Mouse (Mus musculus) neural tube, embryonic 13.5 days (tissue): ENCODE data around the gene Wdr31. TPM values are rescaled to one million over a fixed set of nuclear protein-coding genes. Genes with fewer than 3 reads are reported as not detected.
A peak's percentile ranks its signal among the peaks of the same experiment; 100 is the strongest.

Source experiments
- ATAC-seq: fragments of 200-750 bp; cut with Nextera tagmentation; 2 replicates; pipeline ENCODE4 v1.8.0; 2017; ENCODE audit warnings: low read depth, mild to moderate bottlenecking, moderate TSS enrichment, moderate library complexity
- H3K27ac ChIP-seq: fragments of 300-500 bp; sonication (generic); replicated peaks from 2 replicates; pipeline ENCODE4 v1.5.1; 2015; ENCODE audit warnings: moderate library complexity, mild to moderate bottlenecking, inconsistent platforms
- H3K27me3 ChIP-seq: fragments of 300-500 bp; sonication (generic); 2 replicates; pipeline ENCODE4 v1.6.1; 2015; ENCODE audit warnings: mild to moderate bottlenecking, inconsistent platforms
- H3K36me3 ChIP-seq: fragments of 300-500 bp; sonication (generic); 2 replicates; pipeline ENCODE4 v1.6.1; 2015; ENCODE audit warnings: mild to moderate bottlenecking, inconsistent platforms
- H3K4me1 ChIP-seq: fragments of 300-500 bp; sonication (generic); replicated peaks from 2 replicates; pipeline ENCODE4 v1.6.1; 2015; ENCODE audit warnings: inconsistent platforms
- H3K4me2 ChIP-seq: fragments of 300-500 bp; sonication (generic); 2 replicates; pipeline ENCODE4 v1.6.1; 2015; ENCODE audit warnings: inconsistent platforms, mild to moderate bottlenecking, moderate library complexity
- H3K4me3 ChIP-seq: fragments of 300-500 bp; sonication (generic); 2 replicates; pipeline ENCODE4 v1.5.1; 2015; ENCODE audit warnings: mild to moderate bottlenecking, inconsistent platforms
- H3K9ac ChIP-seq: fragments of 300-500 bp; sonication (generic); 2 replicates; pipeline ENCODE4 v1.6.1; 2015; ENCODE audit warnings: moderate library complexity, mild to moderate bottlenecking, inconsistent platforms
- H3K9me3 ChIP-seq: fragments of 300-500 bp; sonication (generic); 2 replicates; pipeline ENCODE4 v1.6.1; 2016; ENCODE audit warnings: inconsistent platforms
- WGBS: fragments of 180-500 bp; shearing (Covaris S2); methylation state at CpG from one replicate; pipeline ENCODE4 v1.1.7; 2015; 5-methylcytosine and 5-hydroxymethylcytosine counted together
- polyA plus RNA-seq: library from polyadenylated mRNA; unstranded; fragments of >200 nt; fragmentation: Nextera tagmentation; extraction: Ambion mirVana; gene quantifications from 2 replicates; pipeline ENCODE4 v1.2.1, GENCODE M21; 2015

Wdr31 gene
- polyA plus RNA-seq, 1 experiment from 2014 or later = 6.8 TPM

- Histone ChIP-seq H3K27ac (no peak overlapping the region), H3K4me3 (no peak overlapping the region), H3K9ac (no peak overlapping the region), H3K9me3 (no peaks in the 10 kb centered on the region), H3K36me3 (no peaks in the 10 kb centered on the region), H3K4me1 (no peaks in the 10 kb centered on the region), H3K4me2 (no peak overlapping the region), H3K27me3 (no peaks in the 10 kb centered on the region)
- no peak for ATAC-seq
- 81% methylated on average over 7 of the region's 7 CpGs for WGBS
Observed at GRCm38 (mm10) chr4:62433939-62434870, 36.5 kb downstream of the Wdr31 start.

GRCm38 (mm10) chr4:62431522-62431921 is 39.2 kb downstream of the Wdr31 start:
- H3K27me3 ChIP-seq = no peaks in the 10 kb centered on the region
- no peaks in the 10 kb centered on the region for H3K36me3 ChIP-seq
- WGBS = 84% methylated on average over 4 of the region's 4 CpGs
- no peak for ATAC-seq
- H3K4me1 ChIP-seq = no peaks in the 10 kb centered on the region
- H3K4me3 ChIP-seq = no peak overlapping the region
- H3K27ac ChIP-seq = no peak overlapping the region
- no peak overlapping the region for H3K4me2 ChIP-seq
- no peak overlapping the region for H3K9ac ChIP-seq
- H3K9me3 ChIP-seq = no peaks in the 10 kb centered on the region

DNA sequence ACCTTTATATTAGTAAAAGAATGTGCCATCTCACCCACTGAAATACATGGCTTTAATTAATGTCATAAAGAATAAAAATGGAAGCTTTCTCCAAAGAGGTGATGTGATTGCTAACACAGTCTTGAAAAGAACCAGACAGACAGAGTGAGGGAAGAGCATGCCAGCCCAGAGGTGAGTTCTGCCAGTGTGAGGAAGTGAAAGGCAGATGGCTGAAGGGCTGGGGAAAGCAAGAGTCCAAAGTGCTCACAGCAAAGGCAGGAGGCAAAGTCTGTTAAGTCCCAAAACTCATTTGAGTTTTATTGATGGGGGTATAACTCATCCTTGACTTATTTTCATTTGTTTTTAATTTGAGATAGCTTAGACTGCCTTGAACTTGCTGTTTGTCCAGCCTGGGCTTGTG is 40.0 kb downstream of the Wdr31 start:
- Histone ChIP-seq H3K36me3 (peaks cover 7% of the 10 kb centered on the region), H3K27me3 (no peaks in the 10 kb centered on the region), H3K9me3 (no peaks in the 10 kb centered on the region), H3K27ac (no peak overlapping the region), H3K4me1 (no peaks in the 10 kb centered on the region), H3K4me2 (no peak overlapping the region), H3K4me3 (no peak overlapping the region), H3K9ac (no peak overlapping the region)
- ATAC-seq = no peak

DNA sequence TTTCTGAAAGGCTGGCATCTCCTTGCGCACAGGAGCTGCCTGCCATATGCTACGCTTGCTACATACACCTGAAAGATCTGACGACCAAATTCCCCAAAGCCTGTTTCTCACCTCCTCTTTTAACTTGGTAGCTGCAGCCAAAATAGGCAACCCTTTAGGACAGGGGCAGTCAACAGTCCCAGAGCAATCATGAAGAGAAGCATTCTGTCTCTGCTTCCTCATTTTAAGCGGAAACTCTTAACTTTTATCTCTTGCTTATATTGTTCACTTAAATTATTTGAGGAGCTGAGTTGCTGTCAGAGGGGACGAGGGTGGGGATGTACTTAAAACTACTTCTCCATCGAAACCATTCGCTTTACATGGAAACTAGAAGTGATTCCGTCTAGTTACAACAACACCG is 41.1 kb downstream of the Wdr31 start:
- H3K4me1 ChIP-seq = no peaks in the 10 kb centered on the region
- H3K9me3 ChIP-seq = no peaks in the 10 kb centered on the region
- peaks cover 17% of the 10 kb centered on the region for H3K36me3 ChIP-seq
- H3K27me3 ChIP-seq = no peaks in the 10 kb centered on the region
- H3K27ac ChIP-seq = no peak overlapping the region
- no peak for ATAC-seq
- no peak overlapping the region for H3K9ac ChIP-seq
- H3K4me2 ChIP-seq = no peak overlapping the region
- WGBS = 88% methylated on average over 9 of the region's 9 CpGs
- no peak overlapping the region for H3K4me3 ChIP-seq

DNA sequence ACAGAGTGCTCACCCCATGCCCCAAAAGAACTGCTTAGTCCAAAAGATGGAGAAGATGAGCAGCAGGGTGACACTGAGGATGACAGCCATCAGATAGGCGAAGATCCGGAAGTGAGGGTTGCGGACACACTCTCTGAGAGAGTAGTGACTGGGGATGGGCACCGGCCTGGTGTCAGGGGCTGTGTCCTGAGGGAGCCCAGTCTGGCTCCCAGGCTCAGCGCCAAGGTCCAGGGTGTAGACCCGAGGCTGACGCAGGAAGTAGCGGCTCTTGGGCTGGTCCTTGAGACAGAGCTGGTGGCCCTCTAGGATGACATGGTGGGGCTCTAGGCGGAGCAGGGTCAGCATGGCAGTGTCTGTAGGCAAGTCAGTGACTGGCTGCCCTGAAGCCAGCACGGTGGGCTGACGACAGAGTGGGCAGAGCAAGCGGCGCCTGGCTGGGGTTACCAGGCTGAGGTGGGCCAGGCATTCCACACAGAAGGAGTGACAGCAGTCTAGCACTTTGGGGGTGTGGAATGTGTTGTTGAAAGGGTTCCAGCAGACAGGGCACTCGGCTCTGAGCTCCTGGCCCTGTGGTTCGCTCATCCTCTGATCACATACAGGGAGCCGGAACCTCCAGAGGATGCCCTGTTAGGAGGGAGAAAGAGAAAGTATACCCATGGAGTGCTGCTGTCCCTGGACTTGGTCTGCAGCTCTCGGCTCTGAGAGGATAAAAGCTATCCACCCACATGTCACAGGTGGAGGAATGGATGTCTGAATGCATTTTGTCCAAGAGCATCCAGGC is 42.5 kb downstream of the Wdr31 start:
- ATAC-seq = no peak
- Histone ChIP-seq H3K4me1 (no peaks in the 10 kb centered on the region), H3K27me3 (no peaks in the 10 kb centered on the region), H3K27ac (no peak overlapping the region), H3K36me3 (peaks cover 29% of the 10 kb centered on the region), H3K4me3 (no peak overlapping the region), H3K9me3 (no peaks in the 10 kb centered on the region), H3K4me2 (no peak overlapping the region), H3K9ac (no peak overlapping the region)
- WGBS = 82% methylated on average over 17 of the region's 17 CpGs

GRCm38 (mm10) chr4:62425891-62426290 is 44.8 kb downstream of the Wdr31 start:
- peaks cover 52% of the 10 kb centered on the region for H3K36me3 ChIP-seq
- 92% methylated on average over 4 of the region's 4 CpGs for WGBS
- H3K4me1 ChIP-seq = no peaks in the 10 kb centered on the region
- no peaks in the 10 kb centered on the region for H3K9me3 ChIP-seq
- no peaks in the 10 kb centered on the region for H3K27me3 ChIP-seq
- ATAC-seq = no peak
- no peak overlapping the region for H3K27ac ChIP-seq
- H3K4me3 ChIP-seq = no peak overlapping the region
- no peak overlapping the region for H3K9ac ChIP-seq
- no peak overlapping the region for H3K4me2 ChIP-seq

GRCm38 (mm10) chr4:62419091-62419490 is 51.6 kb downstream of the Wdr31 start:
- no peak overlapping the region for H3K4me3 ChIP-seq
- ATAC-seq = no peak
- H3K36me3 ChIP-seq = peaks cover 100% of the 10 kb centered on the region
- H3K27ac ChIP-seq = no peak overlapping the region
- no peak overlapping the region for H3K4me2 ChIP-seq
- H3K4me1 ChIP-seq = no peaks in the 10 kb centered on the region
- 98% methylated on average over 6 of the region's 6 CpGs for WGBS
- no peaks in the 10 kb centered on the region for H3K9me3 ChIP-seq
- no peaks in the 10 kb centered on the region for H3K27me3 ChIP-seq
- H3K9ac ChIP-seq = no peak overlapping the region

DNA sequence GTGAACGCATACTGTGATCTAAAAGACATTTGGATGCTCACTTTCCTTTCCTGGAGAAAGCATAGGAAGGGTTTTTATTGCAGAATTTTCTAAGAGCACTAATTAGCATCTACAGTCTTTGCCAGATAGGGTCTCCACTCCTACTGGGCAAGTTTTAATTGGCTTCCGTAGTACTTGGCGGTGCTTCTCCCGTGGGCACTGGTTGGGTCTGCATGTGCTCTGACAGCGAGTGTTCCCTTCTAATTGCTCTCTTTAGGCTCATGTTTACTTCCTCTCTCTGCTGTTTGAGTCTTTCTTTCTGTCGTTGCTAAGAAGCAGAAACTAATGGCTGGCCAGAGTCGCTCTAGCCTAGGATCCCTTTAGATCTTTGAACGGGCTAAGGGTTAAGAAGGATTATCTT is 52.2 kb downstream of the Wdr31 start:
- Histone ChIP-seq H3K4me1 (no peaks in the 10 kb centered on the region), H3K36me3 (peaks cover 100% of the 10 kb centered on the region)
- WGBS = 89% methylated on average over 8 of the region's 8 CpGs

GRCm38 (mm10) chr4:62411606-62412005 is 59.1 kb downstream of the Wdr31 start:
- 92% methylated on average over 10 of the region's 10 CpGs for WGBS
- ATAC-seq = no peak
- H3K36me3 ChIP-seq = peaks cover 54% of the 10 kb centered on the region
- no peaks in the 10 kb centered on the region for H3K27me3 ChIP-seq
- peaks cover 24% of the 10 kb centered on the region for H3K4me1 ChIP-seq
- no peaks in the 10 kb centered on the region for H3K9me3 ChIP-seq
- H3K4me2 ChIP-seq = no peak overlapping the region
- H3K27ac ChIP-seq = no peak overlapping the region
- H3K9ac ChIP-seq = no peak overlapping the region
- H3K4me3 ChIP-seq = no peak overlapping the region

More for the DNA sequence above, 52.2 kb downstream of the Wdr31 start:
- ATAC-seq = no peak
- no peaks in the 10 kb centered on the region for H3K27me3 ChIP-seq
- H3K4me3 ChIP-seq = no peak overlapping the region
- H3K27ac ChIP-seq = no peak overlapping the region
- no peak overlapping the region for H3K4me2 ChIP-seq
- H3K9me3 ChIP-seq = no peaks in the 10 kb centered on the region
- H3K9ac ChIP-seq = no peak overlapping the region

GRCm38 (mm10) chr4:62410325-62410724 is 60.4 kb downstream of the Wdr31 start:
- Histone ChIP-seq H3K4me3 (peak overlapping the region; percentile 82; the same call in 1 of the 2 replicates), H3K27ac (no peak overlapping the region), H3K36me3 (peaks cover 41% of the 10 kb centered on the region), H3K4me2 (peak overlapping the region; percentile 89), H3K9ac (0 out of 2 replicates have a peak overlapping the region, but pooled peaks have one; percentile 82), H3K4me1 (peaks cover 37% of the 10 kb centered on the region), H3K27me3 (no peaks in the 10 kb centered on the region), H3K9me3 (no peaks in the 10 kb centered on the region)
- no peak for ATAC-seq
- WGBS = 89% methylated on average over 2 of the region's 2 CpGs

GRCm38 (mm10) chr4:62409615-62410014 is 61.1 kb downstream of the Wdr31 start:
- ATAC-seq = no peak
- peak overlapping the region; percentile 82 for H3K9ac ChIP-seq
- peak overlapping the region; percentile 82 for H3K4me3 ChIP-seq
- H3K36me3 ChIP-seq = peaks cover 34% of the 10 kb centered on the region
- no peak overlapping the region for H3K27ac ChIP-seq
- no peaks in the 10 kb centered on the region for H3K27me3 ChIP-seq
- H3K4me2 ChIP-seq = peak overlapping the region; percentile 89
- 41% methylated on average over 6 of the region's 6 CpGs for WGBS
- no peaks in the 10 kb centered on the region for H3K9me3 ChIP-seq
- H3K4me1 ChIP-seq = peaks cover 44% of the 10 kb centered on the region

- Histone ChIP-seq H3K27ac (peak within 1 kb of the TSS; percentile 85), H3K4me2 (peak within 1 kb of the TSS; percentile 89), H3K36me3 (peaks cover 30% of the 10 kb centered on the region), H3K27me3 (no peaks in the 10 kb centered on the region), H3K4me1 (peaks cover 51% of the 10 kb centered on the region), H3K9me3 (no peaks in the 10 kb centered on the region), H3K4me3 (peak within 1 kb of the TSS; percentile 82), H3K9ac (peak within 1 kb of the TSS; percentile 85)
- WGBS = under 1% methylated on average over 39 of the region's 39 CpGs
- peak; percentile 99 for ATAC-seq
Observed at GRCm38 (mm10) chr4:62408601-62409282, 62.0 kb downstream of the Wdr31 start, which contains the start of the genes Cdc26 and Prpf4. Gene Cdc26, minus strand, starts transcription at chr4:62408642. Gene Prpf4, plus strand, starts transcription at chr4:62408797.
